Mouse (Mus musculus): ENCODE measurements around the gene Fxr1. TPM values are rescaled to one million over a fixed set of nuclear protein-coding genes. Genes with fewer than 3 reads are reported as not detected.

Gene Fxr1
- 100 TPM for polyA plus RNA-seq (2014; fragmentation: Illumina TruSeq; extraction: RNeasy Lipid Tissue Mini Kit (QIAGEN cat#74804); ENCODE audit: low read depth, low replicate concordance)

DNA sequence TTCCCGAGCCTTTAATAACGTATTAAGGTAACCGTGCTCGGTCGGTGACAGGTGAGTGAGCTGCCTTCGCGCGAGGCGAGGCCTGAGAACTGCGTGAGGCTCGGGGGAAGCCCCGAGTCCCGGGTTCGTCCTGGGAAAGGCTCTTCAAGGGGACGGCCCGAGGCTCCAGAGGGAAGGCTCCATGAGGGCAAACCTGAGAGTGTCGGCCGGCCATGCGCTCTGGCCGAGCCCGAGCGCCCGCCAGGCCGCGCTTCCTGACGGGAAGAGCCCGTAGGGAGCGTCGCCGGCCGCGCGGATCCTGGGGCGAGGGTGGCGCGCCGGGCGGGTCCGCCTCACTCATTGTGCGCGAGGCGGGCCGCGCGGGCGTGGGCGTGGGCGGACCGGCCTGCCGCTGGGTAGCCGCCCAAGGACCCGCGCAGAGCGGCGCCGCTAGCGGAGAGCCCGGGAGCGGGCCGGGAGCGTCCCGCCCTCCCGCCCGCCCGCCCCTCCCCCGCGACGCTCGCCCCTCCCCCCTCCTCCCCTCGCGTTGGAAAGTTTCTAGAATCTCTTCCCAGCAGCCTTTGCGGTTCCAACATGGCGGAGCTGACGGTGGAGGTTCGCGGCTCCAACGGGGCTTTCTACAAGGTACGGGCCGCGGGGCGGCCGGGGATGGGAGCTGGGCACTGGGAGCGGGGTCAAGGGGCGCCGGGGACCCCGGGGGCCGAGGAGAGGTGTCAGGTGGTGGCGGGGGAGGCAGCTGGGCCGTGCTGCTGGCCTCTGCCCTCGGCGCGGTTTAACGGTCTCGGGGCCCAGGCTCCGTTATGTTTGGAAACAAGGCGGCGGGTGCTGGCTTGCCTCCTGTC, at the start of gene Fxr1:
Fxr1 (plus strand) TSS at position 404 of the 842 bp plus-strand sequence.

GRCm38 (mm10) chr3:34080900-34081662, 61.3 kb downstream of the Fxr1 start, which contains the start of gene Dnajc19:
Gene Dnajc19 (minus strand): TSS chr3:34081321.

Other genes starting within 250 kb of the Fxr1 start
- 33.1 TPM for gene Ttc14, start 220.1 kb upstream of the Fxr1 start, polyA plus RNA-seq (2014; fragmentation: Illumina TruSeq; extraction: RNeasy Lipid Tissue Mini Kit (QIAGEN cat#74804); ENCODE audit: low read depth, low replicate concordance)
- gene Ccdc39, start 175.6 kb upstream of the Fxr1 start, polyA plus RNA-seq (2014; fragmentation: Illumina TruSeq; extraction: RNeasy Lipid Tissue Mini Kit (QIAGEN cat#74804); ENCODE audit: low read depth, low replicate concordance) = 0.24 TPM
- 378 TPM for gene Dnajc19, start 61.4 kb downstream of the Fxr1 start, polyA plus RNA-seq (2014; fragmentation: Illumina TruSeq; extraction: RNeasy Lipid Tissue Mini Kit (QIAGEN cat#74804); ENCODE audit: low read depth, low replicate concordance)

Measured in liver, adult 10 weeks (tissue).